Mouse (Mus musculus): Measurements from ENCODE around the gene Fggy.

GRCm38 (mm10) chr4:95906141-95906540 is 348.8 kb downstream of the Fggy start:
- TF ChIP-seq CTCF (IDR thresholded peaks at IDR 0.05; ENCODE audit: low read depth) = no peak
- no peak for TF ChIP-seq EP300 (IDR thresholded peaks at IDR 0.05; ENCODE audit: low read depth)

Measured in liver, embryonic 14.5 days (tissue).